Mouse (Mus musculus): ENCODE data around the gene Arhgef26. TPM values are rescaled to one million over a fixed set of nuclear protein-coding genes. Genes with fewer than 3 reads are reported as not detected.

The Arhgef26 gene
- polyA plus RNA-seq, 1 experiment from 2014 or later = 12.5 TPM

GRCm38 (mm10) chr3:62395368-62395767 is 57.2 kb downstream of the Arhgef26 start:
- no peak overlapping the region for H3K27ac ChIP-seq (ENCODE audit: low read depth, low read length)
- DNase-seq (ENCODE audit: low spot score) = no peak
- peaks cover 10% of the 10 kb centered on the region for H3K4me1 ChIP-seq (ENCODE audit: control insufficient read depth, insufficient read depth, low read length)
- H3K4me2 ChIP-seq (ENCODE audit: low read depth) = no peak overlapping the region
- H3K9me3 ChIP-seq (ENCODE audit: control insufficient read depth, low read length) = no peaks in the 10 kb centered on the region; the same call in 1 of the 2 replicates
- H3K9ac ChIP-seq (ENCODE audit: low read length) = no peak overlapping the region
- no peaks in the 10 kb centered on the region for H3K36me3 ChIP-seq (ENCODE audit: control insufficient read depth, insufficient read depth, low read length)
- 66% methylated on average over 5 of the region's 5 CpGs for WGBS
- no peak overlapping the region for H3K4me3 ChIP-seq (ENCODE audit: low read depth, low read length)
- ATAC-seq (ENCODE audit: insufficient read depth, low FRiP score, low TSS enrichment) = no peak
- no peaks in the 10 kb centered on the region for H3K27me3 ChIP-seq (ENCODE audit: control insufficient read depth, insufficient read depth, low read length)

GRCm38 (mm10) chr3:62396109-62396508 is 58.0 kb downstream of the Arhgef26 start:
- 54% methylated on average over 5 of the region's 5 CpGs for WGBS
- Histone ChIP-seq H3K9ac (ENCODE audit: low read length) (no peak overlapping the region), H3K4me3 (ENCODE audit: low read depth, low read length) (no peak overlapping the region), H3K27me3 (ENCODE audit: control insufficient read depth, insufficient read depth, low read length) (no peaks in the 10 kb centered on the region), H3K27ac (ENCODE audit: low read depth, low read length) (no peak overlapping the region), H3K36me3 (ENCODE audit: control insufficient read depth, insufficient read depth, low read length) (no peaks in the 10 kb centered on the region), H3K4me1 (ENCODE audit: control insufficient read depth, insufficient read depth, low read length) (peaks cover 10% of the 10 kb centered on the region), H3K4me2 (ENCODE audit: low read depth) (no peak overlapping the region), H3K9me3 (ENCODE audit: control insufficient read depth, low read length) (no peaks in the 10 kb centered on the region)
- DNase-seq (ENCODE audit: low spot score) = no peak
- no peak for ATAC-seq (ENCODE audit: insufficient read depth, low FRiP score, low TSS enrichment)

- Histone ChIP-seq H3K9ac (ENCODE audit: low read length) (no peak overlapping the region), H3K4me2 (ENCODE audit: low read depth) (no peak overlapping the region), H3K36me3 (ENCODE audit: control insufficient read depth, insufficient read depth, low read length) (no peaks in the 10 kb centered on the region), H3K27me3 (ENCODE audit: control insufficient read depth, insufficient read depth, low read length) (no peaks in the 10 kb centered on the region), H3K4me3 (ENCODE audit: low read depth, low read length) (no peak overlapping the region), H3K9me3 (ENCODE audit: control insufficient read depth, low read length) (no peaks in the 10 kb centered on the region), H3K27ac (ENCODE audit: low read depth, low read length) (no peak overlapping the region), H3K4me1 (ENCODE audit: control insufficient read depth, insufficient read depth, low read length) (peaks cover 10% of the 10 kb centered on the region)
- DNase-seq (ENCODE audit: low spot score) = no peak
- ATAC-seq (ENCODE audit: insufficient read depth, low FRiP score, low TSS enrichment) = no peak
These were observed 60.0 kb downstream of the Arhgef26 start for GRCm38 (mm10) chr3:62398094-62398493.

GRCm38 (mm10) chr3:62399826-62400746 is 61.9 kb downstream of the Arhgef26 start:
- H3K36me3 ChIP-seq (ENCODE audit: control insufficient read depth, insufficient read depth, low read length) = no peaks in the 10 kb centered on the region
- H3K27ac ChIP-seq (ENCODE audit: low read depth, low read length) = no peak overlapping the region
- no peak overlapping the region for H3K9ac ChIP-seq (ENCODE audit: low read length)
- no peak overlapping the region for H3K4me3 ChIP-seq (ENCODE audit: low read depth, low read length)
- H3K27me3 ChIP-seq (ENCODE audit: control insufficient read depth, insufficient read depth, low read length) = no peaks in the 10 kb centered on the region
- peaks cover 8% of the 10 kb centered on the region for H3K4me1 ChIP-seq (ENCODE audit: control insufficient read depth, insufficient read depth, low read length)
- DNase-seq (ENCODE audit: low spot score) = no peak
- no peaks in the 10 kb centered on the region for H3K9me3 ChIP-seq (ENCODE audit: control insufficient read depth, low read length)
- H3K4me2 ChIP-seq (ENCODE audit: low read depth) = no peak overlapping the region
- 91% methylated on average over 12 of the region's 12 CpGs for WGBS
- no peak for ATAC-seq (ENCODE audit: insufficient read depth, low FRiP score, low TSS enrichment)

- Histone ChIP-seq H3K4me2 (ENCODE audit: low read depth) (no peak overlapping the region), H3K9me3 (ENCODE audit: control insufficient read depth, low read length) (no peaks in the 10 kb centered on the region), H3K4me1 (ENCODE audit: control insufficient read depth, insufficient read depth, low read length) (no peaks in the 10 kb centered on the region), H3K4me3 (ENCODE audit: low read depth, low read length) (no peak overlapping the region), H3K27ac (ENCODE audit: low read depth, low read length) (no peak overlapping the region), H3K27me3 (ENCODE audit: control insufficient read depth, insufficient read depth, low read length) (no peaks in the 10 kb centered on the region), H3K9ac (ENCODE audit: low read length) (no peak overlapping the region), H3K36me3 (ENCODE audit: control insufficient read depth, insufficient read depth, low read length) (no peaks in the 10 kb centered on the region)
- DNase-seq (ENCODE audit: low spot score) (no peak), ATAC-seq (ENCODE audit: insufficient read depth, low FRiP score, low TSS enrichment) (no peak)
- 96% methylated on average over 2 of the region's 2 CpGs for WGBS
These were observed 64.3 kb downstream of the Arhgef26 start for GRCm38 (mm10) chr3:62402466-62402865.

GRCm38 (mm10) chr3:62404477-62405246 is 66.5 kb downstream of the Arhgef26 start:
- ATAC-seq (ENCODE audit: insufficient read depth, low FRiP score, low TSS enrichment) (no peak), DNase-seq (ENCODE audit: low spot score) (no peak)
- 88% methylated on average over 7 of the region's 7 CpGs for WGBS
- Histone ChIP-seq H3K36me3 (ENCODE audit: control insufficient read depth, insufficient read depth, low read length) (no peaks in the 10 kb centered on the region), H3K4me1 (ENCODE audit: control insufficient read depth, insufficient read depth, low read length) (no peaks in the 10 kb centered on the region), H3K9ac (ENCODE audit: low read length) (no peak overlapping the region), H3K27me3 (ENCODE audit: control insufficient read depth, insufficient read depth, low read length) (no peaks in the 10 kb centered on the region), H3K4me3 (ENCODE audit: low read depth, low read length) (no peak overlapping the region), H3K27ac (ENCODE audit: low read depth, low read length) (no peak overlapping the region), H3K4me2 (ENCODE audit: low read depth) (no peak overlapping the region), H3K9me3 (ENCODE audit: control insufficient read depth, low read length) (no peaks in the 10 kb centered on the region)

GRCm38 (mm10) chr3:62409555-62410182 is 71.5 kb downstream of the Arhgef26 start:
- Histone ChIP-seq H3K4me2 (ENCODE audit: low read depth) (no peak overlapping the region), H3K4me3 (ENCODE audit: low read depth, low read length) (no peak overlapping the region), H3K9me3 (ENCODE audit: control insufficient read depth, low read length) (no peaks in the 10 kb centered on the region), H3K27me3 (ENCODE audit: control insufficient read depth, insufficient read depth, low read length) (no peaks in the 10 kb centered on the region), H3K9ac (ENCODE audit: low read length) (no peak overlapping the region), H3K4me1 (ENCODE audit: control insufficient read depth, insufficient read depth, low read length) (no peaks in the 10 kb centered on the region), H3K27ac (ENCODE audit: low read depth, low read length) (no peak overlapping the region), H3K36me3 (ENCODE audit: control insufficient read depth, insufficient read depth, low read length) (no peaks in the 10 kb centered on the region)
- DNase-seq (ENCODE audit: low spot score) (peak; percentile 29), ATAC-seq (ENCODE audit: insufficient read depth, low FRiP score, low TSS enrichment) (peak; percentile 66)
- WGBS = 23% methylated on average over 8 of the region's 8 CpGs

- Histone ChIP-seq H3K27ac (ENCODE audit: low read depth, low read length) (no peak overlapping the region), H3K4me2 (ENCODE audit: low read depth) (no peak overlapping the region), H3K36me3 (ENCODE audit: control insufficient read depth, insufficient read depth, low read length) (no peaks in the 10 kb centered on the region), H3K27me3 (ENCODE audit: control insufficient read depth, insufficient read depth, low read length) (no peaks in the 10 kb centered on the region), H3K4me3 (ENCODE audit: low read depth, low read length) (no peak overlapping the region), H3K9me3 (ENCODE audit: control insufficient read depth, low read length) (no peaks in the 10 kb centered on the region), H3K9ac (ENCODE audit: low read length) (no peak overlapping the region), H3K4me1 (ENCODE audit: control insufficient read depth, insufficient read depth, low read length) (no peaks in the 10 kb centered on the region)
- 65% methylated on average over 4 of the region's 4 CpGs for WGBS
- no peak for DNase-seq (ENCODE audit: low spot score)
- ATAC-seq (ENCODE audit: insufficient read depth, low FRiP score, low TSS enrichment) = 0 out of 2 replicates have a peak, but pooled peaks have one; percentile 10
These were observed 72.3 kb downstream of the Arhgef26 start for GRCm38 (mm10) chr3:62410491-62410890.
